Mouse (Mus musculus): ENCODE data around the gene Mllt3. TPM values are rescaled to one million over a fixed set of nuclear protein-coding genes. Genes with fewer than 3 reads are reported as not detected.
"Not testable (repeated sequence)": the region's sequence is repeated elsewhere in the genome, so short reads cannot be mapped to it uniquely, and the experiment has no call there.

Mllt3 gene
- polyA plus RNA-seq, 1 experiment from 2014 or later = 67.2 TPM

GRCm38 (mm10) chr4:88003159-88003948, 29.8 kb downstream of the Mllt3 start:
- Histone ChIP-seq H3K4me3 (no peak overlapping the region), H3K36me3 (peaks cover 44% of the 10 kb centered on the region), H3K27me3 (ENCODE audit: low read depth, poor library complexity, severe bottlenecking) (no peaks in the 10 kb centered on the region), H3K27ac (replicated peaks) (no peak overlapping the region), H3K4me1 (no peaks in the 10 kb centered on the region; the same call in 1 of the 2 replicates), H3K9me3 (replicated peaks) (no peaks in the 10 kb centered on the region)
- DNase-seq (ENCODE audit: low spot score) = no peak
- WGBS = 84% methylated on average over 9 of the region's 9 CpGs

- WGBS = 92% methylated on average over 5 of the region's 5 CpGs
- Histone ChIP-seq H3K36me3 (peaks cover 17% of the 10 kb centered on the region), H3K27me3 (ENCODE audit: low read depth, poor library complexity, severe bottlenecking) (no peaks in the 10 kb centered on the region), H3K4me3 (no peak overlapping the region), H3K9me3 (replicated peaks) (no peaks in the 10 kb centered on the region), H3K4me1 (peaks cover 30% of the 10 kb centered on the region), H3K27ac (replicated peaks) (no peak overlapping the region)
- DNase-seq (ENCODE audit: low spot score) = no peak
Observed at GRCm38 (mm10) chr4:87991710-87992109, 41.5 kb downstream of the Mllt3 start.

- H3K27ac ChIP-seq (replicated peaks) = no peak overlapping the region
- DNase-seq (ENCODE audit: low spot score) = no peak
- no peaks in the 10 kb centered on the region for H3K27me3 ChIP-seq (ENCODE audit: low read depth, poor library complexity, severe bottlenecking)
- H3K9me3 ChIP-seq (replicated peaks) = no peaks in the 10 kb centered on the region
- peaks cover 11% of the 10 kb centered on the region for H3K36me3 ChIP-seq
- no peak overlapping the region for H3K4me3 ChIP-seq
- WGBS = 83% methylated on average over 5 of the region's 5 CpGs
- peaks cover 36% of the 10 kb centered on the region for H3K4me1 ChIP-seq
Observed at GRCm38 (mm10) chr4:87990940-87991339, 42.2 kb downstream of the Mllt3 start.

- Histone ChIP-seq H3K36me3 (no peaks in the 10 kb centered on the region), H3K4me3 (no peak overlapping the region), H3K9me3 (replicated peaks) (no peaks in the 10 kb centered on the region), H3K4me1 (peaks cover 54% of the 10 kb centered on the region), H3K27me3 (ENCODE audit: low read depth, poor library complexity, severe bottlenecking) (no peaks in the 10 kb centered on the region), H3K27ac (replicated peaks) (no peak overlapping the region)
- DNase-seq (ENCODE audit: low spot score) = no peak
- 49% methylated on average over 4 of the region's 4 CpGs for WGBS
Observed at GRCm38 (mm10) chr4:87985281-87985680, 47.9 kb downstream of the Mllt3 start.

GRCm38 (mm10) chr4:87984589-87984988, 48.6 kb downstream of the Mllt3 start:
- Histone ChIP-seq H3K27ac (replicated peaks) (peak overlapping the region; percentile 52; the same call in 1 of the 2 replicates), H3K4me3 (no peak overlapping the region), H3K4me1 (peaks cover 48% of the 10 kb centered on the region), H3K9me3 (replicated peaks) (no peaks in the 10 kb centered on the region), H3K36me3 (no peaks in the 10 kb centered on the region), H3K27me3 (ENCODE audit: low read depth, poor library complexity, severe bottlenecking) (no peaks in the 10 kb centered on the region)
- no peak for DNase-seq (ENCODE audit: low spot score)
- 27% methylated on average over 3 of the region's 3 CpGs for WGBS

GRCm38 (mm10) chr4:87984091-87984490, 49.1 kb downstream of the Mllt3 start:
- H3K9me3 ChIP-seq (replicated peaks) = no peaks in the 10 kb centered on the region
- 69% methylated on average over 5 of the region's 5 CpGs for WGBS
- H3K27ac ChIP-seq (replicated peaks) = no peak overlapping the region
- H3K4me3 ChIP-seq = no peak overlapping the region
- no peaks in the 10 kb centered on the region for H3K27me3 ChIP-seq (ENCODE audit: low read depth, poor library complexity, severe bottlenecking)
- DNase-seq (ENCODE audit: low spot score) = no peak
- H3K36me3 ChIP-seq = no peaks in the 10 kb centered on the region
- H3K4me1 ChIP-seq = peaks cover 44% of the 10 kb centered on the region

GRCm38 (mm10) chr4:87982578-87982977, 50.6 kb downstream of the Mllt3 start:
- no peaks in the 10 kb centered on the region for H3K9me3 ChIP-seq (replicated peaks)
- H3K4me3 ChIP-seq = no peak overlapping the region
- peaks cover 50% of the 10 kb centered on the region for H3K4me1 ChIP-seq
- no peak overlapping the region for H3K27ac ChIP-seq (replicated peaks)
- H3K36me3 ChIP-seq = no peaks in the 10 kb centered on the region
- no peak for DNase-seq (ENCODE audit: low spot score)
- 84% methylated on average over 5 of the region's 5 CpGs for WGBS
- no peaks in the 10 kb centered on the region for H3K27me3 ChIP-seq (ENCODE audit: low read depth, poor library complexity, severe bottlenecking)

- H3K4me1 ChIP-seq = peaks cover 11% of the 10 kb centered on the region
- H3K4me3 ChIP-seq = no peak overlapping the region
- H3K27ac ChIP-seq (replicated peaks) = no peak overlapping the region
- 81% methylated on average over 11 of the region's 11 CpGs for WGBS
- H3K27me3 ChIP-seq (ENCODE audit: low read depth, poor library complexity, severe bottlenecking) = no peaks in the 10 kb centered on the region
- H3K36me3 ChIP-seq = peaks cover 3% of the 10 kb centered on the region; the same call in 1 of the 2 replicates
- no peak for DNase-seq (ENCODE audit: low spot score)
- no peaks in the 10 kb centered on the region for H3K9me3 ChIP-seq (replicated peaks)
Observed at GRCm38 (mm10) chr4:87977820-87978448, 55.2 kb downstream of the Mllt3 start.

GRCm38 (mm10) chr4:87965836-87966235, 67.3 kb downstream of the Mllt3 start:
- no peaks in the 10 kb centered on the region for H3K36me3 ChIP-seq
- 94% methylated on average over 7 of the region's 7 CpGs for WGBS
- no peak overlapping the region for H3K4me3 ChIP-seq
- H3K9me3 ChIP-seq (replicated peaks) = no peaks in the 10 kb centered on the region
- no peak overlapping the region for H3K27ac ChIP-seq (replicated peaks)
- no peak for DNase-seq (ENCODE audit: low spot score)
- no peaks in the 10 kb centered on the region for H3K27me3 ChIP-seq (ENCODE audit: low read depth, poor library complexity, severe bottlenecking)
- H3K4me1 ChIP-seq = peaks cover 12% of the 10 kb centered on the region

- 97% methylated on average over 1 of the region's 2 CpGs for WGBS
- H3K4me3 ChIP-seq = not testable (repeated sequence)
Observed at GRCm38 (mm10) chr4:87964890-87965289, 68.3 kb downstream of the Mllt3 start.

GRCm38 (mm10) chr4:87963773-87964076, 69.4 kb downstream of the Mllt3 start:
- H3K27ac ChIP-seq (replicated peaks) = no peak overlapping the region
- no peaks in the 10 kb centered on the region for H3K9me3 ChIP-seq (replicated peaks)
- no peak for DNase-seq (ENCODE audit: low spot score)
- WGBS = 89% methylated on average over 3 of the region's 3 CpGs
- no peaks in the 10 kb centered on the region for H3K36me3 ChIP-seq
- no peaks in the 10 kb centered on the region for H3K27me3 ChIP-seq (ENCODE audit: low read depth, poor library complexity, severe bottlenecking)
- H3K4me3 ChIP-seq = no peak overlapping the region
- peaks cover 8% of the 10 kb centered on the region for H3K4me1 ChIP-seq

More at GRCm38 (mm10) chr4:87964890-87965289, 68.3 kb downstream of the Mllt3 start:
- H3K27ac ChIP-seq (replicated peaks); H3K4me1 ChIP-seq; DNase-seq (ENCODE audit: low spot score); H3K36me3 ChIP-seq; H3K9me3 ChIP-seq (replicated peaks); H3K27me3 ChIP-seq (ENCODE audit: low read depth, poor library complexity, severe bottlenecking): not testable (repeated sequence)

GRCm38 (mm10) chr4:87963055-87963772, 70.0 kb downstream of the Mllt3 start:
- no peaks in the 10 kb centered on the region for H3K9me3 ChIP-seq (replicated peaks)
- no peaks in the 10 kb centered on the region for H3K36me3 ChIP-seq
- 92% methylated on average over 13 of the region's 13 CpGs for WGBS
- H3K27ac ChIP-seq (replicated peaks) = no peak overlapping the region
- no peak overlapping the region for H3K4me3 ChIP-seq
- no peaks in the 10 kb centered on the region for H3K27me3 ChIP-seq (ENCODE audit: low read depth, poor library complexity, severe bottlenecking)
- DNase-seq (ENCODE audit: low spot score) = no peak
- peaks cover 8% of the 10 kb centered on the region for H3K4me1 ChIP-seq

GRCm38 (mm10) chr4:87961872-87962271, 71.3 kb downstream of the Mllt3 start:
- no peaks in the 10 kb centered on the region for H3K9me3 ChIP-seq (replicated peaks)
- WGBS = 70% methylated on average over 6 of the region's 6 CpGs
- no peak overlapping the region for H3K27ac ChIP-seq (replicated peaks)
- no peaks in the 10 kb centered on the region for H3K27me3 ChIP-seq (ENCODE audit: low read depth, poor library complexity, severe bottlenecking)
- H3K4me1 ChIP-seq = peaks cover 8% of the 10 kb centered on the region
- no peak overlapping the region for H3K4me3 ChIP-seq
- no peaks in the 10 kb centered on the region for H3K36me3 ChIP-seq
- DNase-seq (ENCODE audit: low spot score) = no peak

Data from midbrain, embryonic 10.5 days (tissue).